Mouse (Mus musculus) kidney, adult 2 months (tissue): ENCODE results near the gene Zw10.

ENCODE experiments used
- CTCF ChIP-seq: fragments of 200-500 bp; conservative IDR thresholded peaks from 2 replicates; pipeline ENCODE4 v1.5.1; 2011; ENCODE audit warnings: low read depth, mild to moderate bottlenecking, control low read depth, low read length, moderate library complexity, mixed read lengths; ENCODE audit not compliant: insufficient read depth, insufficient read length
- POLR2A ChIP-seq: fragments of 200-500 bp; IDR thresholded peaks from one replicate; pipeline ENCODE4 v1.6.1; 2011; ENCODE audit warnings: low read depth, low read length, control low read depth

- TF ChIP-seq POLR2A: no peak
- TF ChIP-seq CTCF: no peak
Observed at GRCm38 (mm10) chr9:49081107-49081506, 25.7 kb downstream of the Zw10 start, which contains the start of gene Tmprss5.
